Mouse (Mus musculus): Measurements from ENCODE around the gene Cdk5.

DNA sequence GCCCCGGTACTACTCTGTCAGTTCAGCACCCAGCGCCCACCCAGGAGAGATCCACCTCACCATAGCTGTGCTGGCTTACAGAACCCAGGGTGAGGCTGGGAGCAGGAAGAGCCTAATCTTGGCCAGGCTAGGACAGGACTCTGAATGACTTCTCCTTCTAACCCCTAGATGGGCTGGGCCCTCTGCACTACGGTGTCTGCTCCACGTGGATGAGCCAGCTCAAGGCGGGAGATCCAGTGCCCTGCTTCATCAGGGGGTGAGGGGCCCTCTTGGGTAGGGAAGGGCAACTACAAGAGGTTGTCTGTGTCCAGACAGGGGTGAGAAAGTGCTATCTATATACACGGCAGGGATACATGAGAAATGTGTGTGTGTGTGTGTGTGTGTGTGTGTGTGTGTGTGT, 41.8 kb downstream of the Cdk5 start:
- TF ChIP-seq POLR2A (IDR thresholded peaks at IDR 0.05; ENCODE audit: low read depth, low read length) (no peak), CTCF (IDR thresholded peaks at IDR 0.05; ENCODE audit: borderline replicate concordance, insufficient read depth, low read length) (no peak)
